Comparison of ENCODE assay signal across 16 mouse cellular contexts in the genomic region with DNA sequence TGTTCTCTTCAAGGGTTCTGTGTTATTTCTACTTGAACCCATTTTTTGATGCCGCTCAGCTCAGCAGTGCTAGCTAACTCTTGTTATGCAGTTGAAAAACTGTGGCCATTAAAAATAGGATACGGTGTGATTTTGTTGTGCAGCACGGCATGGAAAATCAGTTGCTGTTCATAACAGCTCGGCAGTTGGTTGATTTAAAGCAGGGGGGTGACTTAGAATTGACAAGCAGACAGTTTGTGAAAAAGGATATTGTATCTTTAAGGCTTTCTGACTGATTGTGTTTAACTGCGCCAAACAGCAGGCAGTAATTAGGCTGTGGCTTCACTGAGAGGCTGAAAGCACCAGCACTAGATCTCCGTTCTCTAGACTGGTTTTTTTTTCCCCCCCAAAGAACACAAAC.
DNase-seq lines count a peak whose midpoint lies in the region; ATAC-seq lines count a peak whose summit lies in the region.
"Had no signal": no experiment of that assay in that cellular context is flagged by ENCODE, and none has a peak within 500 bp of the region (broad histone marks: within the 10 kb centered on the region; RNA-seq: fewer than 3 reads in every experiment).

No protein-coding gene starts in this region.

- no peak overlapping the region for H3K4me2 ChIP-seq in embryonic facial prominence, embryonic 11.5 days (ENCODE audit: low read depth, low read length)
- 0 out of 2 replicates have a peak overlapping the region, but pooled peaks have one; percentile 2 for H3K4me2 ChIP-seq in neural tube, embryonic 12.5 days (replicated peaks)
- H3K4me2 ChIP-seq in midbrain, embryonic 15.5 days, result peak overlapping the region; percentile 17
- H3K4me2 ChIP-seq: embryonic facial prominence, embryonic 15.5 days; liver, embryonic 15.5 days had no signal

- DNase-seq in embryonic facial prominence, embryonic 11.5 days (ENCODE audit: low spot score), result peak; percentile 17
- no peak for DNase-seq in embryonic facial prominence, embryonic 10.5 days (ENCODE audit: low spot score)
- DNase-seq in neural tube, embryonic 10.5 days (ENCODE audit: extremely low spot score, low spot score), result no peak
- no peak for DNase-seq in spleen, postnatal 14 days (ENCODE audit: low spot score in 2 of 2)
- no peak for DNase-seq in embryo, embryonic 11 days
- no peak for DNase-seq in adrenal gland, adult 8-10 months
- DNase-seq: cerebellum, adult 9-10 months; heart, postnatal 10 days; kidney, adult 11 months; kidney, postnatal 25 days; lung, postnatal 14 days; right cerebral cortex, postnatal 25 days had no signal

- no peaks in the 10 kb centered on the region for H3K36me3 ChIP-seq in embryonic facial prominence, embryonic 11.5 days (replicated peaks; ENCODE audit: control insufficient read depth, insufficient read depth, low read depth, low read length)
- H3K36me3 ChIP-seq in embryonic facial prominence, embryonic 10.5 days (replicated peaks), result no peaks in the 10 kb centered on the region
- no peaks in the 10 kb centered on the region for H3K36me3 ChIP-seq in neural tube, embryonic 12.5 days
- no peaks in the 10 kb centered on the region for H3K36me3 ChIP-seq in midbrain, embryonic 15.5 days (replicated peaks)
- H3K36me3 ChIP-seq: embryonic facial prominence, embryonic 15.5 days; liver, embryonic 15.5 days had no signal

- H3K4me3 ChIP-seq in embryonic facial prominence, embryonic 11.5 days (ENCODE audit: low read depth, low read length), result no peak overlapping the region
- H3K4me3 ChIP-seq in embryonic facial prominence, embryonic 10.5 days, result no peak overlapping the region
- no peak overlapping the region for H3K4me3 ChIP-seq in neural tube, embryonic 12.5 days
- H3K4me3 ChIP-seq in midbrain, embryonic 15.5 days, result no peak overlapping the region
- H3K4me3 ChIP-seq: embryonic facial prominence, embryonic 15.5 days; liver, embryonic 15.5 days had no signal

- no peaks in the 10 kb centered on the region for H3K4me1 ChIP-seq in embryonic facial prominence, embryonic 11.5 days (ENCODE audit: control insufficient read depth, insufficient read depth, low read length)
- H3K4me1 ChIP-seq in embryonic facial prominence, embryonic 10.5 days, result 0 out of 2 replicates have a peak, but pooled peaks cover 2% of the 10 kb centered on the region
- no peaks in the 10 kb centered on the region for H3K4me1 ChIP-seq in neural tube, embryonic 12.5 days
- peaks cover 11% of the 10 kb centered on the region; the same call in 1 of the 2 replicates for H3K4me1 ChIP-seq in midbrain, embryonic 15.5 days
- H3K4me1 ChIP-seq: embryonic facial prominence, embryonic 15.5 days; liver, embryonic 15.5 days had no signal

- WGBS in embryonic facial prominence, embryonic 11.5 days, result 57% methylated on average over 6 of the region's 6 CpGs
- 50% methylated on average over 6 of the region's 6 CpGs for WGBS in embryonic facial prominence, embryonic 10.5 days
- 34% methylated on average over 6 of the region's 6 CpGs for WGBS in neural tube, embryonic 12.5 days
- WGBS in midbrain, embryonic 15.5 days, result 21% methylated on average over 6 of the region's 6 CpGs

- H3K27me3 ChIP-seq in embryonic facial prominence, embryonic 11.5 days (ENCODE audit: control insufficient read depth, insufficient read depth, low read length), result no peaks in the 10 kb centered on the region
- no peaks in the 10 kb centered on the region for H3K27me3 ChIP-seq in embryonic facial prominence, embryonic 10.5 days (replicated peaks; ENCODE audit: low read depth, poor library complexity, severe bottlenecking)
- no peaks in the 10 kb centered on the region for H3K27me3 ChIP-seq in neural tube, embryonic 12.5 days (replicated peaks)
- H3K27me3 ChIP-seq in midbrain, embryonic 15.5 days (replicated peaks), result no peaks in the 10 kb centered on the region
- H3K27me3 ChIP-seq: embryonic facial prominence, embryonic 15.5 days; liver, embryonic 15.5 days had no signal

- no peak overlapping the region for H3K9ac ChIP-seq in embryonic facial prominence, embryonic 11.5 days (replicated peaks; ENCODE audit: low read length)
- no peak overlapping the region for H3K9ac ChIP-seq in neural tube, embryonic 12.5 days
- H3K9ac ChIP-seq in midbrain, embryonic 15.5 days, result no peak overlapping the region
- H3K9ac ChIP-seq: embryonic facial prominence, embryonic 15.5 days; liver, embryonic 15.5 days had no signal

- no peak for ATAC-seq in embryonic facial prominence, embryonic 11.5 days (replicated peaks; ENCODE audit: insufficient number of reproducible peaks, low FRiP score, low TSS enrichment, low read depth)
- no peak for ATAC-seq in neural tube, embryonic 12.5 days (ENCODE audit: low FRiP score, low read depth)
- peak; percentile 43; the same call in 1 of the 2 replicates for ATAC-seq in midbrain, embryonic 15.5 days (replicated peaks)

- no peak overlapping the region for H3K27ac ChIP-seq in embryonic facial prominence, embryonic 11.5 days (replicated peaks; ENCODE audit: low read depth, low read length)
- H3K27ac ChIP-seq in embryonic facial prominence, embryonic 10.5 days (replicated peaks), result no peak overlapping the region
- H3K27ac ChIP-seq in neural tube, embryonic 12.5 days, result no peak overlapping the region
- peak overlapping the region; percentile 62 for H3K27ac ChIP-seq in midbrain, embryonic 15.5 days
- H3K27ac ChIP-seq: embryonic facial prominence, embryonic 15.5 days; liver, embryonic 15.5 days had no signal

- no peaks in the 10 kb centered on the region for H3K9me3 ChIP-seq in embryonic facial prominence, embryonic 11.5 days (replicated peaks; ENCODE audit: control insufficient read depth, low read length)
- no peaks in the 10 kb centered on the region for H3K9me3 ChIP-seq in embryonic facial prominence, embryonic 10.5 days
- no peaks in the 10 kb centered on the region for H3K9me3 ChIP-seq in neural tube, embryonic 12.5 days
- no peaks in the 10 kb centered on the region for H3K9me3 ChIP-seq in midbrain, embryonic 15.5 days
- H3K9me3 ChIP-seq: embryonic facial prominence, embryonic 15.5 days; liver, embryonic 15.5 days had no signal
